Mouse (Mus musculus) lung, postnatal 4 days (tissue): Measurements from ENCODE around the gene Tiprl.

ENCODE experiments used
- DNase-seq, 2 experiments: peaks; one replicate each; pipeline ENCODE4 v3.0.0; 2021

Gene Tiprl

GRCm38 (mm10) chr1:165201445-165202012, 35.3 kb downstream of the Tiprl start:
- no peak for DNase-seq

GRCm38 (mm10) chr1:165200748-165201147, 36.0 kb downstream of the Tiprl start:
- DNase-seq, result no peak

GRCm38 (mm10) chr1:165199639-165200038, 37.2 kb downstream of the Tiprl start:
- no peak for DNase-seq

- no peak for DNase-seq
Observed at GRCm38 (mm10) chr1:165198951-165199350, 37.8 kb downstream of the Tiprl start.

GRCm38 (mm10) chr1:165197875-165198274, 38.9 kb downstream of the Tiprl start:
- DNase-seq, result no peak

- no peak for DNase-seq
Observed at GRCm38 (mm10) chr1:165195396-165195960, 41.3 kb downstream of the Tiprl start.

GRCm38 (mm10) chr1:165194662-165195013, 42.2 kb downstream of the Tiprl start:
- DNase-seq, result no peak

- peak; percentile 94 to 96 for DNase-seq
Observed at GRCm38 (mm10) chr1:165193880-165194661, 42.7 kb downstream of the Tiprl start, which contains the start of gene Sft2d2. Sft2d2 (minus strand) TSS chr1:165194438.

GRCm38 (mm10) chr1:165193426-165193825, 43.4 kb downstream of the Tiprl start:
- no peak for DNase-seq

- DNase-seq, result no peak
Observed at GRCm38 (mm10) chr1:165192714-165193264, 44.0 kb downstream of the Tiprl start.

- no peak for DNase-seq
Observed at GRCm38 (mm10) chr1:165192102-165192501, 44.7 kb downstream of the Tiprl start.

GRCm38 (mm10) chr1:165191611-165192010, 45.2 kb downstream of the Tiprl start:
- no peak for DNase-seq

GRCm38 (mm10) chr1:165190571-165191273, 46.1 kb downstream of the Tiprl start:
- DNase-seq, result no peak

GRCm38 (mm10) chr1:165190068-165190467, 46.7 kb downstream of the Tiprl start:
- DNase-seq, result no peak

- no peak for DNase-seq
Observed at GRCm38 (mm10) chr1:165188806-165189580, 47.8 kb downstream of the Tiprl start.

GRCm38 (mm10) chr1:165187357-165187756, 49.4 kb downstream of the Tiprl start:
- no peak for DNase-seq

- DNase-seq, result no peak
Observed at GRCm38 (mm10) chr1:165186491-165186890, 50.3 kb downstream of the Tiprl start.

GRCm38 (mm10) chr1:165185116-165185515, 51.7 kb downstream of the Tiprl start:
- peak; percentile 29 to 55 for DNase-seq

GRCm38 (mm10) chr1:165184178-165184577, 52.6 kb downstream of the Tiprl start:
- DNase-seq, result no peak

GRCm38 (mm10) chr1:165183400-165183799, 53.4 kb downstream of the Tiprl start:
- DNase-seq, result peak; percentile 63 to 70

GRCm38 (mm10) chr1:165179321-165179720, 57.5 kb downstream of the Tiprl start:
- no peak for DNase-seq

GRCm38 (mm10) chr1:165178075-165178474, 58.7 kb downstream of the Tiprl start:
- DNase-seq, result no peak
